Mouse (Mus musculus) retina, embryonic 14.5 days (tissue): ENCODE data around the gene Vgll1.
A peak's percentile ranks its signal among the peaks of the same experiment; 100 is the strongest.

ENCODE experiments used
- DNase-seq: peaks from one replicate; pipeline ENCODE4 v3.0.0-alpha.2; 2015; ENCODE audit warnings: low spot score

Vgll1 gene

GRCm38 (mm10) chrX:57087806-57088205 is at the start of gene Vgll1:
Vgll1 (plus strand) TSS chrX:57088106.
- no peak for DNase-seq

DNA sequence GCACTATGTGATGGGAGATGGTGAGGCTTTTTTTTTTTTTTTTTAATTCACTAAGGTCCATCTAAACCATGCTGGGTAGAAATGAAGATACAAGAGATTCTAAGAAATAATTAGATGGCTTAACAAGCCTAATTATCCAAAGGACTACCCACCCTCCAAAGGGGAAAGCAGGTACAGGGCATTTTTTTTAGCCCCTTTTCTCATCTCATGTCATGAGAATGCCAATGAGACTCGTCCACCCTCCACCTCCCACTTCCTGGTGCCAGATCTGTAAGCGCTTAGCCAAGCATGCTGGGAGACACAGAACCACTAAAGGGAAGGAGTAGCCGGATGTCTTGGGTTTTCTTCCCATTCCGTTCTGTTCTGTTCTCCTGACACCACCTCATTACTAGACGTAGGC is 45.1 kb upstream of the Vgll1 start, which contains the start of gene Brs3:
Gene Brs3 (plus strand): TSS at position 301 of the 400 bp plus-strand sequence.
- no peak for DNase-seq

- DNase-seq = no peak
Observed at GRCm38 (mm10) chrX:57043869-57044268, 44.0 kb upstream of the Vgll1 start.

GRCm38 (mm10) chrX:57052848-57053173 is 35.1 kb upstream of the Vgll1 start:
- no peak for DNase-seq

- peak; percentile 79 for DNase-seq
Observed at GRCm38 (mm10) chrX:57053174-57053992, 34.5 kb upstream of the Vgll1 start, which contains the start of gene Htatsf1. Htatsf1 (plus strand) TSS chrX:57053583.

DNA sequence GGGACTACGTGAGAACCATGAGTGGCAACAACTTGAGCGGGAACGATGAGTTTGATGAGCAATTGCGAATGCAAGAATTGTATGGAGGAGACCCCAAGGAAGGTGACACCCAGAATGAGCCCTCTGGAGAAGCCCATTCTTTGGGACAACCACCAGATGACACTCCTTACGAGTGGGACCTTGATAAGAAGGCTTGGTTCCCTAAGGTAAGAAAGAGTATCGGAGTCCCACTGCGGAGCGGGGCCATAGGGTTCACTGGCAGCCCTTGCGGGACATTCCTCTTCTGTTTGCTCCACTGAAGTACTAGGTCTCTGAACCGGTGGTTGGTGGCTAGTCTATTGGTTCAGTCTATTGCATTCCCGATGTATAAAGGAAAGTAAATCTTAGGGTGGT is 33.9 kb upstream of the Vgll1 start:
- no peak for DNase-seq

GRCm38 (mm10) chrX:57081496-57081895 is 6.4 kb upstream of the Vgll1 start:
- DNase-seq = no peak

- DNase-seq = no peak
Observed at GRCm38 (mm10) chrX:57103415-57103814, 15.5 kb downstream of the Vgll1 start.

GRCm38 (mm10) chrX:57106956-57107355 is 19.1 kb downstream of the Vgll1 start:
- DNase-seq = no peak

- DNase-seq = no peak
Observed at GRCm38 (mm10) chrX:57118143-57118542, 30.2 kb downstream of the Vgll1 start.

GRCm38 (mm10) chrX:57120768-57121167 is 32.9 kb downstream of the Vgll1 start:
- no peak for DNase-seq

GRCm38 (mm10) chrX:57130633-57131032 is 42.7 kb downstream of the Vgll1 start:
- no peak for DNase-seq

- no peak for DNase-seq
Observed at GRCm38 (mm10) chrX:57137627-57138026, 49.7 kb downstream of the Vgll1 start.

GRCm38 (mm10) chrX:57153520-57153919 is 65.6 kb downstream of the Vgll1 start:
- no peak for DNase-seq
